8 mouse cellular contexts compared by ENCODE assay signal in the genomic region with DNA sequence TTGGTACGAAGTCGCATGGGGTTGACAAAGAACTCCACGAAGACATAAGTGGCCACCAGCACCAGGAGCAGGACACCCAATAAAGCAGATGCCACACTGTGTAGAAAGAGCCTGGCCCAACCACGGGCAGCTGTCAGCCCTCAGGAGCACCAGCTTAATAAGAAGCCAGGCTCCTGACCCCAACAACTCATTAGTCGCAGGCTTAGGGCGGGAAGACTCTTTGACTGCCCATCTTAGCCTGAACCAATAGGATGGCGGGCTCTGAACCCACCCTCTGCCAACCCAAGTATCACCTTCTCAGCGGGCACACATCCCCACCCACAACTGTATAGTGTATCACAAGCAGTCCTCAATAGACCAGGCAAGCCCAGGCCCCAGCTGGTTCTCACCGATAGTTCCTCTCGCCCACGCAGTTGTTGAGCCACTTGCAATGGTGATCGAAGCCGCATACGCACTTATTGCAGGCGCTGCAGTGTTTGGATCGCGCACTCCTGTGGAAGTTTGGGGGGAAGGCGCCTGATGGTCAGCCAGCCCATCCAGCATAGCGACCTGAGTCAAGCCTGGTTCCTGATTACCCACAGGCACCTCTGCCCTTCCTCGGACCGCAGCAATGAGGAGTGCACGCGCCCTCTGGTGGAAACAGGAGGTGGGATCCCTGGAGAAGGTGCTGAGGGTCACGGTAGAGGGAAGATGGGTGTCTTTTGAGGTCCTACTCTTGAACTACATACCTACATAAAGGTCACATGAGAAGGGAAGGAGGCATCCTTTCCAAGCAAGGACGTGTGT. TPM values are rescaled to one million over a fixed set of nuclear protein-coding genes. Genes with fewer than 3 reads are reported as not detected.
A peak's percentile ranks its signal among the peaks of the same experiment; 100 is the strongest.
DNase-seq lines count a peak whose midpoint lies in the region; ATAC-seq lines count a peak whose summit lies in the region.
"Had no signal": no experiment of that assay in that cellular context is flagged by ENCODE, and none has a peak within 500 bp of the region (broad histone marks: within the 10 kb centered on the region; RNA-seq: fewer than 3 reads in every experiment).

No protein-coding gene starts in this region.

- no peak overlapping the region for H3K4me3 ChIP-seq in midbrain, embryonic 10.5 days
- H3K4me3 ChIP-seq in midbrain, embryonic 13.5 days (replicated peaks), result no peak overlapping the region
- no peak overlapping the region for H3K4me3 ChIP-seq in lung, embryonic 16.5 days (ENCODE audit: low read length)
- H3K4me3 ChIP-seq: limb, embryonic 12.5 days had no signal

- no peak overlapping the region for H3K9ac ChIP-seq in midbrain, embryonic 13.5 days (replicated peaks)
- H3K9ac ChIP-seq in lung, embryonic 16.5 days (ENCODE audit: low read length), result no peak overlapping the region
- H3K9ac ChIP-seq: limb, embryonic 12.5 days had no signal

- peaks cover 62% of the 10 kb centered on the region for H3K4me1 ChIP-seq in midbrain, embryonic 10.5 days
- H3K4me1 ChIP-seq in midbrain, embryonic 13.5 days (replicated peaks), result peaks cover 52% of the 10 kb centered on the region
- peaks cover 31% of the 10 kb centered on the region for H3K4me1 ChIP-seq in lung, embryonic 16.5 days (replicated peaks; ENCODE audit: control insufficient read depth, insufficient read depth, low read length)

- no peak overlapping the region for H3K4me2 ChIP-seq in midbrain, embryonic 13.5 days (replicated peaks)
- H3K4me2 ChIP-seq in lung, embryonic 16.5 days (ENCODE audit: low read depth, low read length), result no peak overlapping the region
- H3K4me2 ChIP-seq: limb, embryonic 12.5 days had no signal

- peaks cover 62% of the 10 kb centered on the region for H3K27me3 ChIP-seq in midbrain, embryonic 10.5 days (ENCODE audit: low read depth, poor library complexity, severe bottlenecking)
- H3K27me3 ChIP-seq in midbrain, embryonic 13.5 days, result peaks cover 14% of the 10 kb centered on the region
- H3K27me3 ChIP-seq in lung, embryonic 16.5 days (ENCODE audit: control insufficient read depth, insufficient read depth, low read depth, low read length), result no peaks in the 10 kb centered on the region; the same call in 1 of the 2 replicates

- no peaks in the 10 kb centered on the region for H3K9me3 ChIP-seq in midbrain, embryonic 10.5 days (replicated peaks)
- H3K9me3 ChIP-seq in midbrain, embryonic 13.5 days, result no peaks in the 10 kb centered on the region
- no peaks in the 10 kb centered on the region for H3K9me3 ChIP-seq in lung, embryonic 16.5 days (ENCODE audit: control insufficient read depth, low read length)
- H3K9me3 ChIP-seq: limb, embryonic 12.5 days had no signal

- peaks cover 24% of the 10 kb centered on the region for H3K36me3 ChIP-seq in midbrain, embryonic 10.5 days
- peaks cover 13% of the 10 kb centered on the region; the same call in 1 of the 2 replicates for H3K36me3 ChIP-seq in midbrain, embryonic 13.5 days
- peaks cover 9% of the 10 kb centered on the region for H3K36me3 ChIP-seq in lung, embryonic 16.5 days (ENCODE audit: control insufficient read depth, insufficient read depth, low read length)

- ATAC-seq in midbrain, embryonic 13.5 days, result no peak
- ATAC-seq in lung, embryonic 16.5 days (ENCODE audit: low read depth), result peak; percentile 11; the same call in 1 of the 2 replicates

- peak; percentile 78 for DNase-seq in midbrain, embryonic 10.5 days (ENCODE audit: low spot score)
- peak; percentile 78 for DNase-seq in ZHBTc4 (ENCODE audit: low read depth, low spot score)
- peak; percentile 85 to 88 for DNase-seq in cerebellum, postnatal 14 days
- peak; percentile 69 for DNase-seq in kidney, adult 11 months
- DNase-seq in testis, postnatal 10 days (ENCODE audit: low spot score), result peak; percentile 83

- 43% methylated on average over 25 of the region's 25 CpGs for WGBS in midbrain, embryonic 10.5 days
- WGBS in midbrain, embryonic 13.5 days, result 44% methylated on average over 25 of the region's 25 CpGs
- WGBS in lung, embryonic 16.5 days, result 42% methylated on average over 25 of the region's 25 CpGs

- peak overlapping the region; percentile 53; the same call in 1 of the 2 replicates for H3K27ac ChIP-seq in midbrain, embryonic 10.5 days (replicated peaks)
- no peak overlapping the region for H3K27ac ChIP-seq in midbrain, embryonic 13.5 days
- H3K27ac ChIP-seq in lung, embryonic 16.5 days (ENCODE audit: low read length), result no peak overlapping the region
- H3K27ac ChIP-seq: limb, embryonic 12.5 days had no signal

RNA-seq across cellular contexts. Expression of a gene that starts 5.5 kb away (rescaled TPM):
- polyA plus RNA-seq in midbrain, embryonic 10.5 days (2016; fragmentation: Nextera tagmentation; extraction: Ambion mirVana), result 94.4 and 100.0 TPM in 2 replicates
- 93.1 and 111 TPM in 2 replicates for polyA plus RNA-seq in midbrain, embryonic 13.5 days (2015; fragmentation: Nextera tagmentation; extraction: Ambion mirVana)
- 83.3 and 110 TPM in 2 replicates for polyA plus RNA-seq in lung, embryonic 16.5 days (2015; fragmentation: Nextera tagmentation; extraction: Ambion mirVana)

RNA-seq across cellular contexts. Expression of a gene that starts 19.9 kb away (rescaled TPM):
- polyA plus RNA-seq in midbrain, embryonic 10.5 days (2016; fragmentation: Nextera tagmentation; extraction: Ambion mirVana), result 18.6 and 24.0 TPM in 2 replicates
- polyA plus RNA-seq in midbrain, embryonic 13.5 days (2015; fragmentation: Nextera tagmentation; extraction: Ambion mirVana), result 26.2 and 31.3 TPM in 2 replicates
- polyA plus RNA-seq in lung, embryonic 16.5 days (2015; fragmentation: Nextera tagmentation; extraction: Ambion mirVana), result 48.3 and 48.4 TPM in 2 replicates

RNA-seq across cellular contexts. Expression of a gene that starts 41.7 kb away (rescaled TPM):
- polyA plus RNA-seq in midbrain, embryonic 10.5 days (2016; fragmentation: Nextera tagmentation; extraction: Ambion mirVana), result 28.8 and 30.2 TPM in 2 replicates
- polyA plus RNA-seq in midbrain, embryonic 13.5 days (2015; fragmentation: Nextera tagmentation; extraction: Ambion mirVana), result 11.6 and 16.9 TPM in 2 replicates
- 1.6 and 2.2 TPM in 2 replicates for polyA plus RNA-seq in lung, embryonic 16.5 days (2015; fragmentation: Nextera tagmentation; extraction: Ambion mirVana)
